Mouse (Mus musculus) ES-E14 (cell line): ENCODE measurements around the gene Lipc.

ENCODE experiments used
- CHD2 ChIP-seq: IDR thresholded peaks from 2 replicates; pipeline ENCODE4 v1.6.1; 2014; ENCODE audit warnings: mild to moderate bottlenecking, low read depth, low read length, inconsistent platforms
- MAFK ChIP-seq: IDR thresholded peaks from 2 replicates; pipeline ENCODE4 v1.6.1; 2014; ENCODE audit warnings: mild to moderate bottlenecking, low read depth, low read length, inconsistent platforms; ENCODE audit not compliant: insufficient read depth

DNA sequence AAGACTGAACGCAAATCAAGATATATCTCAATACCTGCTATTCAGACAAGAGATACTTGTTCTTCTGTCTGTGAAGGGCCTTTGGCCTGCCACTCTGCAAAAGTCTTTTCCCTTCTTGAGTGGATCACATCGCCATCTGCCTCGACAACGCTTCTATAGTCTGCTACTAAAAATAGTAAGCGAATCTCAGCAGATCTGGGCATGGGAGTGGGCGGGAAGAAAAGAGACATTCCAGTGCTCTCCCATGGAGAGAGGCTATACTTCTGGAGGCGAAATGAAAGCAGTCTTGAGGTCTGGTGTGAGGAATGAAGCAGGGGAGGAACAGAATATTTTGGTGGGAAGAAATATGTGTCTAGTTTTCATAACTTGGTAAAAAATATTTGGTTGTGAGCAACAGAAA lies 163.3 kb downstream of the Lipc start:
- TF ChIP-seq MAFK = no peak
- TF ChIP-seq CHD2 = no peak
